Mouse (Mus musculus): ENCODE measurements around the gene 3110040N11Rik.
A peak's percentile ranks its signal among the peaks of the same experiment; 100 is the strongest.
"Not testable (repeated sequence)": the region's sequence is repeated elsewhere in the genome, so short reads cannot be mapped to it uniquely, and the experiment has no call there.

The 3110040N11Rik gene

GRCm38 (mm10) chr7:81789095-81789757 is at the start of gene 3110040N11Rik:
Gene 3110040N11Rik, minus strand, starts transcription at chr7:81789478.
- peak; percentile 84 to 88 for DNase-seq

GRCm38 (mm10) chr7:81837771-81838170 is 48.5 kb upstream of the 3110040N11Rik start:
- not testable (repeated sequence) for DNase-seq

GRCm38 (mm10) chr7:81835430-81835829 is 46.2 kb upstream of the 3110040N11Rik start:
- no peak for DNase-seq

GRCm38 (mm10) chr7:81834847-81835246 is 45.6 kb upstream of the 3110040N11Rik start:
- no peak for DNase-seq

GRCm38 (mm10) chr7:81829379-81829894 is 40.2 kb upstream of the 3110040N11Rik start, which contains the start of gene Btbd1:
Gene Btbd1, minus strand, starts transcription at chr7:81829431.
- peak; percentile 84 to 94 for DNase-seq

GRCm38 (mm10) chr7:81828681-81829378 is 39.6 kb upstream of the 3110040N11Rik start:
- DNase-seq = peak; percentile 54 to 69

GRCm38 (mm10) chr7:81827806-81828667 is 38.8 kb upstream of the 3110040N11Rik start:
- peak in 1 of 2 experiments; percentile 33 for DNase-seq

- peak; percentile 63 to 77 for DNase-seq
Observed at GRCm38 (mm10) chr7:81825381-81825780, 36.1 kb upstream of the 3110040N11Rik start.

GRCm38 (mm10) chr7:81824906-81825305 is 35.6 kb upstream of the 3110040N11Rik start:
- DNase-seq = no peak

- no peak for DNase-seq
Observed at GRCm38 (mm10) chr7:81806067-81806466, 16.8 kb upstream of the 3110040N11Rik start.

- no peak for DNase-seq
Observed at GRCm38 (mm10) chr7:81788536-81788935, 742 bp downstream of the 3110040N11Rik start.

GRCm38 (mm10) chr7:81777667-81778218 is 11.5 kb downstream of the 3110040N11Rik start:
- DNase-seq = no peak

GRCm38 (mm10) chr7:81775325-81775724 is 14.0 kb downstream of the 3110040N11Rik start:
- no peak for DNase-seq

- no peak for DNase-seq
Observed at GRCm38 (mm10) chr7:81772786-81773539, 16.3 kb downstream of the 3110040N11Rik start.

- no peak for DNase-seq
Observed at GRCm38 (mm10) chr7:81763110-81763845, 26.0 kb downstream of the 3110040N11Rik start.

GRCm38 (mm10) chr7:81762180-81763109 is 26.8 kb downstream of the 3110040N11Rik start, which contains the start of gene Ramac:
Gene Ramac, plus strand, starts transcription at chr7:81762925.
- peak; percentile 93 to 95 for DNase-seq

- DNase-seq = no peak
Observed at GRCm38 (mm10) chr7:81747956-81748355, 41.3 kb downstream of the 3110040N11Rik start.

GRCm38 (mm10) chr7:81744145-81744544 is 45.1 kb downstream of the 3110040N11Rik start:
- DNase-seq = peak in 1 of 2 experiments; percentile 12

- no peak for DNase-seq
Observed at GRCm38 (mm10) chr7:81740010-81740409, 49.3 kb downstream of the 3110040N11Rik start.
